Mouse (Mus musculus): ENCODE measurements around the gene Rabgap1l. TPM values are rescaled to one million over a fixed set of nuclear protein-coding genes. Genes with fewer than 3 reads are reported as not detected.

Rabgap1l gene
- polyA plus RNA-seq, 1 experiment = 14.2 TPM

DNA sequence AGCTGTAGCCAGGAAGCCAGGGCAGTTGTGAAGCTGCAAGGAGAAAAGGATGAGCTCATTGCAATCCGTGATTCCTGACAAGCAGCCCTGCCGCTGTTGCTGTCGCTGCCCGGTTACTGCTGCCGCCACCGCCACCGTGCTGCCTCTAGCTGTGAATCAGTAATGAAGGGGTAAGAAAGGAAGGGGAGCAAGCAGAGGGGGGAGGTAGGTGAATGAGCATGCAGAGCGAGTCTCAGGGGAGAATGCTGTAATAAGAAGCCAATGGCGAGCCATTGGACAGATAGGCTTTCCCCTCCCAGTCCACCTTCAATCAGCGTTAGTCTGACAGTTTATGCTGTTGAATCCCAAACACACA lies 441.2 kb downstream of the Rabgap1l start:
- Histone ChIP-seq H3K27me3 (ENCODE audit: control insufficient read depth, insufficient read depth, low read length) (no peaks in the 10 kb centered on the region), H3K4me1 (ENCODE audit: control insufficient read depth, insufficient read depth, low read length) (no peaks in the 10 kb centered on the region), H3K36me3 (ENCODE audit: control insufficient read depth, insufficient read depth, low read length) (no peaks in the 10 kb centered on the region), H3K27ac (ENCODE audit: control insufficient read depth, insufficient read depth, low read depth, low read length) (no peak overlapping the region), H3K4me3 (ENCODE audit: control insufficient read depth, low read depth, low read length) (peak overlapping the region; percentile 26)
- no peak for TF ChIP-seq POLR2A (IDR thresholded peaks at IDR 0.05; ENCODE audit: control insufficient read depth, low read depth, low read length)
- TF ChIP-seq CTCF (IDR thresholded peaks at IDR 0.05; ENCODE audit: control insufficient read depth, insufficient read depth, insufficient replicate concordance, low read depth, low read length) = no peak

DNA sequence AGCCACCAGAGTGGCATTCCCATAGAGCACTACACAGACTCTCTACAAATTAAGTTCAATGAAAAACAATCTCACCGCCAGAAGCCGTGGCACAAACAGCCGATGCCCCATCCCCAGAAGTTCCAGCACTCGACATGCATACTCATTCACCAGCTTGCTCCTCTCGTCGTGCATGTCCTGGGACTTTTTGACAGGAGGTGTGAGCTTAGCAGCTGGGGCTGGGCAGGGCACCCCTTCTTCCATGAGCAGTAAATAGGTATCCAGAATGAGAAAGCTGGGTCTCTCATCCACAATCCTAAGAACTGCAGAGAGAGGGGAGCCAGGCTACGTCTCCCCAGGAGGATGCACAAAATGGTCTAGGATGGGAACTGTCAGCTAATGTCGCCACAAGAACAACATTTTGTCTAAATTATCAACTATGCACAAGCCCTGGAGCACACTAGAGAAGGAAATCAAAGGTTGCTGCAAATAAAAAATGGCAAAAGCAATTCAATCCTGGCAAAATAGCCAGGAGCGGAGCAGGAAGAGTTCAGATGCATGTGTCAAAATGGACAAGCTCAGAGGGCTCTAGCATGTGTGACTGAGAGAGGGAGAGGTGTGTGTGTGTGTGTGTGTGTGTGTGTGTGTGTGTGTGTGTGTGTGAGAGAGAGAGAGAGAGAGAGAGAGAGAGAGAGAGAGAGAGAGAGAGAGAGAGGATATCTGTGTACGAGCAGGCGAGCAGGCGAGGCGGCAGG lies 441.7 kb downstream of the Rabgap1l start:
- no peak overlapping the region for H3K27ac ChIP-seq (ENCODE audit: control insufficient read depth, insufficient read depth, low read depth, low read length)

DNA sequence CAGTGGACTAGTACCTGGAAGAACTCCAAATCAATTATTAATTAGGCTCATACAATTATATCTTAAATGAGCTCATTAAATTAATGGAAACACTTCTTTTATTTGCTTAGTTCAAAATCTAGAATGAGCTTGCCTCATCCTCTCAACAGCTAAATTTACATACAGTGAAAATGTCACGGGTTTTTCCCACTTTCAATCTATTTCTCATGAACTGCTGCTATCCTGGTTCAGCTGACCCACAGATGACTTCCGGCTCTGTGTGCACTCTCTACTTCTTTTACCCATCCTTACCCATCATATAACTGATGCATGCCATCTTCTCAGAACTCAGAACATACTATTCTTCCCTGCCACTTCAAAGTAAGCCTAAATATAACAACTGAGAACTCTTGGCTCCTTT lies 452.4 kb downstream of the Rabgap1l start:
- H3K4me1 ChIP-seq (ENCODE audit: control insufficient read depth, insufficient read depth, low read length) = no peaks in the 10 kb centered on the region
- TF ChIP-seq CTCF (IDR thresholded peaks at IDR 0.05; ENCODE audit: control insufficient read depth, insufficient read depth, insufficient replicate concordance, low read depth, low read length) = no peak
- no peak for TF ChIP-seq POLR2A (IDR thresholded peaks at IDR 0.05; ENCODE audit: control insufficient read depth, low read depth, low read length)
- no peaks in the 10 kb centered on the region for H3K36me3 ChIP-seq (ENCODE audit: control insufficient read depth, insufficient read depth, low read length)
- no peak overlapping the region for H3K4me3 ChIP-seq (ENCODE audit: control insufficient read depth, low read depth, low read length)
- no peak overlapping the region for H3K27ac ChIP-seq (ENCODE audit: control insufficient read depth, insufficient read depth, low read depth, low read length)
- H3K27me3 ChIP-seq (ENCODE audit: control insufficient read depth, insufficient read depth, low read length) = no peaks in the 10 kb centered on the region

More for the DNA sequence above, 441.7 kb downstream of the Rabgap1l start:
- H3K4me1 ChIP-seq (ENCODE audit: control insufficient read depth, insufficient read depth, low read length) = no peaks in the 10 kb centered on the region
- H3K4me3 ChIP-seq (ENCODE audit: control insufficient read depth, low read depth, low read length) = no peak overlapping the region
- H3K27me3 ChIP-seq (ENCODE audit: control insufficient read depth, insufficient read depth, low read length) = no peaks in the 10 kb centered on the region
- H3K36me3 ChIP-seq (ENCODE audit: control insufficient read depth, insufficient read depth, low read length) = no peaks in the 10 kb centered on the region
- no peak for TF ChIP-seq POLR2A (IDR thresholded peaks at IDR 0.05; ENCODE audit: control insufficient read depth, low read depth, low read length)
- no peak for TF ChIP-seq CTCF (IDR thresholded peaks at IDR 0.05; ENCODE audit: control insufficient read depth, insufficient read depth, insufficient replicate concordance, low read depth, low read length)

DNA sequence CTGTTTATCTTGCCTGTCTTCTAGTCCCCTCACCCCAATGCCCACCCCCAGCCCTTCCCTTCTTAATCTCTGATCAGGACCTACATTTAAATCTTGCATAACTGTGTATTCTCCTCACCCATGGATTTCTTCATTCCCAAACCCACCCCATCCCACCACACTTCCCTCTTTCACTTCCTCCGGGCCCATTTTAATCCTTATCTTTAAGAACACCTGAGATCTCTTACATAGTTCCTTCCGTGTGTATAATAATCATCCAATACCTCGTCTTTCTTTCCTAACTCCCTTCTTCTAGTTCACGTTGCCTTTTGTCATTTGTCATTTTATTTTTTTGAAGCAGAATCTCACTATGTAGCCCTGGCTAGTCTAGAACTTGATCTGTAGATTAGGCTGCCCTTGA lies 453.6 kb downstream of the Rabgap1l start:
- H3K27me3 ChIP-seq (ENCODE audit: control insufficient read depth, insufficient read depth, low read length) = no peaks in the 10 kb centered on the region
- no peaks in the 10 kb centered on the region for H3K4me1 ChIP-seq (ENCODE audit: control insufficient read depth, insufficient read depth, low read length)
- H3K27ac ChIP-seq (ENCODE audit: control insufficient read depth, insufficient read depth, low read depth, low read length) = no peak overlapping the region
- no peak for TF ChIP-seq POLR2A (IDR thresholded peaks at IDR 0.05; ENCODE audit: control insufficient read depth, low read depth, low read length)
- TF ChIP-seq CTCF (IDR thresholded peaks at IDR 0.05; ENCODE audit: control insufficient read depth, insufficient read depth, insufficient replicate concordance, low read depth, low read length) = no peak
- H3K36me3 ChIP-seq (ENCODE audit: control insufficient read depth, insufficient read depth, low read length) = no peaks in the 10 kb centered on the region
- no peak overlapping the region for H3K4me3 ChIP-seq (ENCODE audit: control insufficient read depth, low read depth, low read length)

DNA sequence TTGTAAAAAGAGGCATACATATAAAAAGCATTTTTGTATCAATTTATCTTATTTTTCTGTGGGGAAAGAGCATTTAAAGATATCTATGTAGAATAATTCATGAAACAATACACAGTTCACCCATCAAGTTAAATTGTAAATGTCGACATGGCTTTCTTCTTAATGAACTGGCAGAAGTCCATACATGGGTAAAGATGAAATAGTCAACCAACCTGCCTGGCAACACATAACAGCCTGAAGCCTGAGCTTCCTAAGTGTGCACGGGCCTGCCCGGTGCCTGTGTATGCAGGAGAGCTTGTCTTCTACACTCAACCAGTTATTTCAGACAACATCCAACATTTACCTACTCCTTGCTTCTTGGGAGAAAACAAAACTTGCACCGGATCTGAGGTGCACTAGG lies 458.2 kb downstream of the Rabgap1l start:
- no peaks in the 10 kb centered on the region for H3K36me3 ChIP-seq (ENCODE audit: control insufficient read depth, insufficient read depth, low read length)
- H3K4me3 ChIP-seq (ENCODE audit: control insufficient read depth, low read depth, low read length) = no peak overlapping the region
- H3K27ac ChIP-seq (ENCODE audit: control insufficient read depth, insufficient read depth, low read depth, low read length) = no peak overlapping the region
- no peak for TF ChIP-seq POLR2A (IDR thresholded peaks at IDR 0.05; ENCODE audit: control insufficient read depth, low read depth, low read length)
- no peak for TF ChIP-seq CTCF (IDR thresholded peaks at IDR 0.05; ENCODE audit: control insufficient read depth, insufficient read depth, insufficient replicate concordance, low read depth, low read length)
- no peaks in the 10 kb centered on the region for H3K4me1 ChIP-seq (ENCODE audit: control insufficient read depth, insufficient read depth, low read length)
- no peaks in the 10 kb centered on the region for H3K27me3 ChIP-seq (ENCODE audit: control insufficient read depth, insufficient read depth, low read length)

DNA sequence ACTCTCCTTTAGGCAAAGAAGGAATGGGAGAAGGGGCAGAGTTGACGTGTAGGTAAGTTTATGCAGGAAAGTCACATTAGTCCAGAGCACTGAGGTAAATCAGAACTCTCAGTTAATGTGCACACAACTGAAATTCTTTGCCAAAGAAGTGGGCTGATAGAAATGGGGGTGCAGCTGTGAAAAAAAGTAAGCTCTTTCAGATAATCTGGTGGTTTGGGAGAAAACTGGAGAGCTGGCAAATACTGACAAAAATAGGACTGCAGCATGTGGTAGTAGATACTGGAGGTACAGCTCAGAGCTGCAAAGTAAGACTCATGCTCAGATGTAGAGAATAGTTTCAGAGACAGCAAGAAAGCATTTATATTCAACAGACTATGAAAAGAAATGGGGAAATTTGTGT lies 462.2 kb downstream of the Rabgap1l start:
- Histone ChIP-seq H3K4me1 (ENCODE audit: control insufficient read depth, insufficient read depth, low read length) (no peaks in the 10 kb centered on the region), H3K36me3 (ENCODE audit: control insufficient read depth, insufficient read depth, low read length) (no peaks in the 10 kb centered on the region), H3K27me3 (ENCODE audit: control insufficient read depth, insufficient read depth, low read length) (no peaks in the 10 kb centered on the region), H3K4me3 (ENCODE audit: control insufficient read depth, low read depth, low read length) (no peak overlapping the region), H3K27ac (ENCODE audit: control insufficient read depth, insufficient read depth, low read depth, low read length) (no peak overlapping the region)
- TF ChIP-seq CTCF (IDR thresholded peaks at IDR 0.05; ENCODE audit: control insufficient read depth, insufficient read depth, insufficient replicate concordance, low read depth, low read length) (no peak), POLR2A (IDR thresholded peaks at IDR 0.05; ENCODE audit: control insufficient read depth, low read depth, low read length) (no peak)

DNA sequence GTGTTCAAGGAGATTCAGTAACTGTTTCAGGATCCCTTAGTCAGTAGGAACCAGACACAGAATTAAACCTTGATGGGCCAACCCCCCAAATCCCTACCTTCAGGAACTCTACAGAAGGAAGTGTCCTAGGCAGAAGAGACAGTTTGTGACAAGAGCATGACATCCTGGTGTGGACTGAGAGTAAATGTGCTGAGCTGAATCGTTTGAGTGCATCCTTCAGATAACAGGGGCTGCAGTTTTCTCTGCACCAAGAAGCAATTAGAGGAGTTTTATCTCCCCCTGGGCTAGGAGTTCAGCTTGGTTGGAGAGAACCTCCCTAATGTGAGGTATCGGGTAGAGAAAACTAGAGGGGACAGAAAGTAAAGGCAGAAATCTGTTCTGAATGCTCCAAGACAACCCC lies 462.8 kb downstream of the Rabgap1l start:
- Histone ChIP-seq H3K36me3 (ENCODE audit: control insufficient read depth, insufficient read depth, low read length) (no peaks in the 10 kb centered on the region), H3K27me3 (ENCODE audit: control insufficient read depth, insufficient read depth, low read length) (no peaks in the 10 kb centered on the region), H3K4me3 (ENCODE audit: control insufficient read depth, low read depth, low read length) (no peak overlapping the region), H3K27ac (ENCODE audit: control insufficient read depth, insufficient read depth, low read depth, low read length) (no peak overlapping the region), H3K4me1 (ENCODE audit: control insufficient read depth, insufficient read depth, low read length) (no peaks in the 10 kb centered on the region)
- TF ChIP-seq POLR2A (IDR thresholded peaks at IDR 0.05; ENCODE audit: control insufficient read depth, low read depth, low read length) (no peak), CTCF (IDR thresholded peaks at IDR 0.05; ENCODE audit: control insufficient read depth, insufficient read depth, insufficient replicate concordance, low read depth, low read length) (no peak)
